Mouse (Mus musculus) hindbrain, embryonic 11.5 days (tissue): ENCODE measurements around the gene S1pr3. TPM values are rescaled to one million over a fixed set of nuclear protein-coding genes. Genes with fewer than 3 reads are reported as not detected.

Source experiments
- ATAC-seq: fragments of 200-750 bp; cut with Nextera tagmentation; 2 replicates; pipeline ENCODE4 v1.8.0; 2017; ENCODE audit warnings: mild to moderate bottlenecking, moderate TSS enrichment, moderate library complexity; ENCODE audit not compliant: low FRiP score
- DNase-seq: peaks from one replicate; pipeline ENCODE4 v3.0.0-alpha.2; 2015; ENCODE audit warnings: low spot score
- H3K27ac ChIP-seq: fragments of 300-500 bp; sonication (generic); 2 replicates; pipeline ENCODE4 v1.5.1; 2014; ENCODE audit warnings: mild to moderate bottlenecking, low read depth, low read length
- H3K27me3 ChIP-seq: fragments of 300-500 bp; sonication (generic); 2 replicates; pipeline ENCODE4 v1.6.1; 2014; ENCODE audit warnings: mild to moderate bottlenecking, low read length, moderate library complexity, mixed read lengths; ENCODE audit not compliant: control insufficient read depth, insufficient read depth
- H3K36me3 ChIP-seq: fragments of 300-500 bp; sonication (generic); 2 replicates; pipeline ENCODE4 v1.6.1; 2014; ENCODE audit warnings: mild to moderate bottlenecking, low read length, moderate library complexity, mixed read lengths; ENCODE audit not compliant: control insufficient read depth, insufficient read depth
- H3K4me1 ChIP-seq: fragments of 300-500 bp; sonication (generic); replicated peaks from 2 replicates; pipeline ENCODE4 v1.6.1; 2014; ENCODE audit warnings: low read length, mixed read lengths; ENCODE audit not compliant: control insufficient read depth, insufficient read depth
- H3K4me2 ChIP-seq: fragments of 300-500 bp; sonication (generic); replicated peaks from 2 replicates; pipeline ENCODE4 v1.6.1; 2014; ENCODE audit warnings: mild to moderate bottlenecking, low read depth, low read length
- H3K4me3 ChIP-seq: fragments of 300-500 bp; sonication (generic); 2 replicates; pipeline ENCODE4 v1.5.1; 2014; ENCODE audit warnings: low read depth, low read length
- H3K9ac ChIP-seq: fragments of 300-500 bp; sonication (generic); 2 replicates; pipeline ENCODE4 v1.6.1; 2014; ENCODE audit warnings: low read depth, low read length
- H3K9me3 ChIP-seq: fragments of 300-500 bp; sonication (generic); 2 replicates; pipeline ENCODE4 v1.6.1; 2016; ENCODE audit warnings: low read length; ENCODE audit not compliant: control insufficient read depth
- WGBS: fragments of 180-500 bp; shearing (Covaris S2); extraction: QIAGEN DNeasy Blood & Tissue Kit; methylation state at CpG from one replicate; pipeline ENCODE4 v1.1.7; 2014; 5-methylcytosine and 5-hydroxymethylcytosine counted together
- polyA plus RNA-seq: library from polyadenylated mRNA; unstranded; fragments of >200 nt; fragmentation: Nextera tagmentation; extraction: Ambion mirVana; gene quantifications from 2 replicates; pipeline ENCODE4 v1.2.1, GENCODE M21; 2014

Gene S1pr3
- polyA plus RNA-seq, result 46.8 and 48.5 TPM in 2 replicates

- peak; percentile 78 for DNase-seq
- WGBS, result under 1% methylated on average over 33 of the region's 33 CpGs
- Histone ChIP-seq H3K9me3 (no peaks in the 10 kb centered on the region), H3K4me2 (peak within 1 kb of the TSS; percentile 47), H3K4me1 (peaks cover 10% of the 10 kb centered on the region; the same call in 1 of the 2 replicates), H3K4me3 (peak within 1 kb of the TSS; percentile 36), H3K9ac (peak within 1 kb of the TSS; percentile 35), H3K27me3 (peaks cover 9% of the 10 kb centered on the region), H3K27ac (no peak within 1 kb of the TSS), H3K36me3 (no peaks in the 10 kb centered on the region)
- peak; percentile 76 for ATAC-seq
These were observed at the start of gene S1pr3 for GRCm38 (mm10) chr13:51408519-51409001. Gene S1pr3 (plus strand): TSS chr13:51408639.

- ATAC-seq, result no peak
- Histone ChIP-seq H3K4me3 (no peak overlapping the region), H3K4me2 (no peak overlapping the region), H3K9ac (no peak overlapping the region), H3K27me3 (no peaks in the 10 kb centered on the region), H3K4me1 (no peaks in the 10 kb centered on the region), H3K36me3 (no peaks in the 10 kb centered on the region), H3K27ac (no peak overlapping the region), H3K9me3 (no peaks in the 10 kb centered on the region)
- no peak for DNase-seq
- WGBS, result 83% methylated on average over 8 of the region's 8 CpGs
These were observed 47.9 kb upstream of the S1pr3 start for GRCm38 (mm10) chr13:51360441-51360962.

GRCm38 (mm10) chr13:51363390-51363789 lies 45.0 kb upstream of the S1pr3 start:
- Histone ChIP-seq H3K4me2 (no peak overlapping the region), H3K4me1 (no peaks in the 10 kb centered on the region), H3K27me3 (no peaks in the 10 kb centered on the region), H3K4me3 (no peak overlapping the region), H3K9ac (no peak overlapping the region), H3K27ac (no peak overlapping the region), H3K36me3 (no peaks in the 10 kb centered on the region), H3K9me3 (no peaks in the 10 kb centered on the region)
- 91% methylated on average over 7 of the region's 7 CpGs for WGBS
- DNase-seq (no peak), ATAC-seq (no peak)

GRCm38 (mm10) chr13:51363985-51364384 lies 44.5 kb upstream of the S1pr3 start:
- Histone ChIP-seq H3K4me1 (no peaks in the 10 kb centered on the region), H3K4me2 (no peak overlapping the region), H3K27me3 (no peaks in the 10 kb centered on the region), H3K9me3 (no peaks in the 10 kb centered on the region), H3K4me3 (no peak overlapping the region), H3K27ac (no peak overlapping the region), H3K36me3 (no peaks in the 10 kb centered on the region), H3K9ac (no peak overlapping the region)
- DNase-seq (no peak), ATAC-seq (no peak)
- 76% methylated on average over 5 of the region's 5 CpGs for WGBS

- 91% methylated on average over 6 of the region's 6 CpGs for WGBS
- no peaks in the 10 kb centered on the region for H3K4me1 ChIP-seq
- no peak for ATAC-seq
These were observed 43.2 kb upstream of the S1pr3 start for GRCm38 (mm10) chr13:51365191-51365590.

GRCm38 (mm10) chr13:51368346-51368745 lies 40.1 kb upstream of the S1pr3 start:
- no peak for DNase-seq
- Histone ChIP-seq H3K4me1 (no peaks in the 10 kb centered on the region), H3K4me2 (no peak overlapping the region), H3K9me3 (no peaks in the 10 kb centered on the region), H3K36me3 (no peaks in the 10 kb centered on the region), H3K27ac (no peak overlapping the region), H3K9ac (no peak overlapping the region), H3K4me3 (no peak overlapping the region), H3K27me3 (no peaks in the 10 kb centered on the region)
- WGBS, result 65% methylated on average over 2 of the region's 2 CpGs
- ATAC-seq, result no peak

More at GRCm38 (mm10) chr13:51365191-51365590, 43.2 kb upstream of the S1pr3 start:
- Histone ChIP-seq H3K4me2 (no peak overlapping the region), H3K9me3 (no peaks in the 10 kb centered on the region), H3K4me3 (no peak overlapping the region), H3K36me3 (no peaks in the 10 kb centered on the region), H3K27ac (no peak overlapping the region), H3K27me3 (no peaks in the 10 kb centered on the region), H3K9ac (no peak overlapping the region)
- DNase-seq, result no peak

GRCm38 (mm10) chr13:51369354-51369753 lies 39.1 kb upstream of the S1pr3 start:
- Histone ChIP-seq H3K9ac (no peak overlapping the region), H3K27me3 (no peaks in the 10 kb centered on the region), H3K27ac (no peak overlapping the region), H3K4me1 (no peaks in the 10 kb centered on the region), H3K36me3 (no peaks in the 10 kb centered on the region), H3K4me2 (no peak overlapping the region), H3K9me3 (no peaks in the 10 kb centered on the region), H3K4me3 (no peak overlapping the region)
- ATAC-seq, result no peak
- 89% methylated on average over 3 of the region's 3 CpGs for WGBS
- DNase-seq, result no peak

GRCm38 (mm10) chr13:51373086-51373485 lies 35.4 kb upstream of the S1pr3 start:
- ATAC-seq, result no peak

GRCm38 (mm10) chr13:51374026-51374807 lies 34.2 kb upstream of the S1pr3 start:
- DNase-seq (no peak), ATAC-seq (no peak)
- H3K9ac ChIP-seq, result no peak overlapping the region
- H3K27me3 ChIP-seq, result no peaks in the 10 kb centered on the region
- H3K27ac ChIP-seq, result no peak overlapping the region
- no peak overlapping the region for H3K4me3 ChIP-seq
- H3K36me3 ChIP-seq, result no peaks in the 10 kb centered on the region
- no peak overlapping the region for H3K4me2 ChIP-seq
- no peaks in the 10 kb centered on the region for H3K9me3 ChIP-seq
- 88% methylated on average over 21 of the region's 21 CpGs for WGBS
- 0 out of 2 replicates have a peak, but pooled peaks cover 4% of the 10 kb centered on the region for H3K4me1 ChIP-seq

More at GRCm38 (mm10) chr13:51373086-51373485, 35.4 kb upstream of the S1pr3 start:
- no peaks in the 10 kb centered on the region for H3K9me3 ChIP-seq
- DNase-seq, result no peak
- H3K27me3 ChIP-seq, result no peaks in the 10 kb centered on the region
- H3K4me1 ChIP-seq, result 0 out of 2 replicates have a peak, but pooled peaks cover 2% of the 10 kb centered on the region
- H3K36me3 ChIP-seq, result no peaks in the 10 kb centered on the region
- no peak overlapping the region for H3K27ac ChIP-seq
- H3K4me3 ChIP-seq, result no peak overlapping the region
- H3K9ac ChIP-seq, result no peak overlapping the region
- H3K4me2 ChIP-seq, result no peak overlapping the region
